Mouse (Mus musculus) mouse embryonic stem cell (cell line): ENCODE measurements at regions not wholly inside any gene's neighbourhood (a gene's known extent, or its start where the extent isn't known, plus 50 kb on each side); places are given as distances from the start of the nearest gene placed in this dataset.

Experiments used
- in situ Hi-C, 2 experiments: fragments of 300-500 bp; cut with MboI; formaldehyde crosslinking; loops; 1 replicate in 1 of 2; 3 replicates in 1 of 2; pipeline ENCODE4 v1.14.3; 2019 to 2020; ENCODE audit warnings: low sequenced_read_pairs in 2 of 2, low pct_unique_long_range_greater_than_20kb in 1 of 2, mixed read lengths in 1 of 2; ENCODE audit not compliant: unreplicated experiment in 1 of 2

DNA sequence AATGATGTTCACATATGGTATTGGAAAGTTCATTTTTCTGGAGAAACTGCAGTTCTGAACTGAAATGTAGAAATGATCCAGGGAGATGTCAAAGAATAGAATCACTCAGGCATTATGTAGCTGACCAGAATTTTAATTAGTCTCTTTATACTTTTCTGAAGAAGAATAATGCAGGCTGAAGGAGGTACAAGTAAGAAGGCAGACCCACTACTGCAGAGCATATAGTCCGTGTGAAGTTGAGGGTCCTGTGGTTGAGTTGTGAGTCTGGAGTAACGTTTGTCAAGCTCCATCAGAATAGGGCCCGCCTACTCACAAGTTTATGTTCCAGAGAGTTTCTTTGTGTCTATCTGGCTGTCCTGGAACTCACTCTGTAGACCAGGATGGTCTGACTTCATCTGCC, 575.8 kb upstream of the Cobl start:
- in situ Hi-C loops: no loop called here

DNA sequence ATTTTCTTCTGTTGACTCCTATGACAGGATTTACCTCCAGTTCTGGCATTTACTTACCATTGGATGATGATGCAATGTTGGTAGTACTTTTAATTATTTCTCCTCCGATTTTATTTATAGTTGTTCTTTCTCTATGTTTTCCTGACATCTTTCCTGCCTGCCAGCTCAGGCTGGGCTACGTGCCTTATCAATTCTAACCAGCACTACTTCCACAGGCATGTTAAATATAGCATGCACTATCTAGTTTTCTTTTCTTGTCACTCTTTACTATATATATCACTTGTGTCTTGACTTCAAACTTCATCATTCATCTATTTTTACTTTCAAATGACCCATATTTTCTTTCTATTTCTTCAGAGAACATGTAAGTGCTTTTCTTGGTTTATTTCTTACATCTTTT, 567.7 kb upstream of the Cobl start:
- in situ Hi-C loops: no loop called here

DNA sequence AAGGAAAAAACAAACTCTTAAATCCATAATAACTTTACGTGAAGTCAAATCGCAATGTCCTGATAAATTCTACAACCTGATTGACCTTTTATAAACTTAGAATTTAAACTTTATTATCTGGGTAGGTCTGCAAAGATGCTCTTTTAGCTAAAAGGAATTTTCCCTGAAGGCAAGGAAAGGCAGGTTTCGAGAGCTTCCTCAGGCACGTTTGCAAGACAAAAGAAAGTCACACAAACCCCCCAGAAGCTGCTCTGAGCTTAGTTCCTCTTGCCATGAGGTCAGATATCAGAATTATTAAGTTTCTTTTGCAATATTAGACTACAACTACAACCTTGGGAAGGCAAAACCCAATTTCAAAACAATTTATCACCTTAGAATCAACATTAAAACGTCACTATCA, 544.1 kb upstream of the Cobl start:
- in situ Hi-C loops: loop anchor here in 1 of 2 experiments (10.0 kb wide), 1 partner anchor 194 kb away; no protein-coding TSS in a partner anchor

DNA sequence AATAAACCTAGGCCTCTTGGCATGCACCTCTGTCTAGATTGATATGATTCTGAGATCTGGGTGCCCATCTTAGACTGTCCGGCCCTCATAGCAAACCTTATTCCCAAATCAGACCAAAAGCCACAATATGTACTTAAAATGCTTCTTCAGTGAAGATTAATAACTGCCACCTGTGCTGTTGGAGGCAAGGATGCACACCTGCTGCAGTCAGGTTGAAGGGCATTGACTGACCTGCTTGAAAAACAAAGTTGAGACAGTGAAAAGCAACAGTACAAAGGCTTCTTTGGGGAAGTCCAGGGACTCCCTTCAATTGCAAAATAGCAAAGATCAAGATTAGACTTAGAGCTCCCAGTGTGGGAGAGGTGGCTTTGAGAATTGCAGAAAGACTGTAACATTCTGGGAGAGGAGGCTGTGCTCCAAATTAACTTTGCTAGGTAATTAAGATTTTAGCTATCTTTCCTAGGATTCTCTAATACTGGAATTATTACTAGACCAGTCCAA, 541.8 kb upstream of the Cobl start:
- in situ Hi-C loops: loop anchor here in 1 of 2 experiments (10.0 kb wide), 1 partner anchor 192 kb away; no protein-coding TSS in a partner anchor

DNA sequence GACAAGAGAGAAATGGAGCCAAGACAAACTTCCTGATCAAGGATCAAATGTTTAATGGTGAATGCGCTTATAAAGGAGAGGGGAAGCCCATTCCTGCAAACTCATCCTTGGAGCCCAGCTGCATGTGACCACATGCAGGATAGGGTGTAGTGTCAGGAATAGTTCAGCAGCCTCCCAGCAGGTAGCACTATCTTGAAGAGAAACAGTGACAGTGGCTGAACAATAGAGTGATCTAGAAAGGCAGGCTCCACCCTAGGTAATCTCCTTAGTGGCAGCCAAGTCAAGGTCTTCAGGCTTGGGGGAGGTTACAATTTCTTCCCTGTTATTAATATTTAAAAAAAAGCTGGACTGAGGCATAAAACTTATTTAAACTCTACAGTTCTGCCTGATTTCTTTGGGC, 540.5 kb upstream of the Cobl start:
- in situ Hi-C loops: loop anchor here in 1 of 2 experiments (10.0 kb wide), 1 partner anchor 190 kb away; no protein-coding TSS in a partner anchor

DNA sequence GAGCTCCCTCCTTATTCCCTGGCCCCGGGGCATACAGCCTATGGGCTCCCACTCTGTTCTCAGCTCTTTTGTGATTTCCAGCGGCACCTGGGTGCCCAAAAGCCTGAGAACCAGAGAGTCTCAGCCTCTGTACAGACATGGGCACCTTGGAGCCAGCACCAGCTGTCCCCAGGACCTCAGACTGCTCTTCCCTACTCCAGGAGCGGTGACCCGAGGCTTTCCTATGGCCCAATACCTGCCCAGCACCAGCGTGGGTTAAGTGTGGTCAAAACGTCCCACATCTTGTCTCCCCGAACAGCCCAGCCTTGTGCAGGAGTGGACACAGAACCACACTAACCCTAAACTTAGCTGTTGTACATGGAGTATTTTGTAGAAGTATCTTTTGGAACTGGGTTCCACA, 534.5 kb upstream of the Cobl start:
- in situ Hi-C loops: no loop called here
